Mouse (Mus musculus): ENCODE results near the gene Pop7. TPM values are rescaled to one million over a fixed set of nuclear protein-coding genes. Genes with fewer than 3 reads are reported as not detected.

The Pop7 gene
- polyA plus RNA-seq (2015; fragmentation: Nextera tagmentation; extraction: Ambion mirVana): 74.0 and 82.0 TPM in 2 replicates

GRCm38 (mm10) chr5:137501709-137502666 lies at the start of gene Pop7:
Pop7 (minus strand) TSS chr5:137502518.
- Histone ChIP-seq H3K36me3 (no peaks in the 10 kb centered on the region), H3K27ac (peak within 1 kb of the TSS; percentile 94), H3K4me3 (replicated peaks) (peak within 1 kb of the TSS; percentile 56), H3K4me2 (replicated peaks) (peak within 1 kb of the TSS; percentile 88), H3K9ac (replicated peaks) (peak within 1 kb of the TSS; percentile 83), H3K27me3 (no peaks in the 10 kb centered on the region), H3K9me3 (no peaks in the 10 kb centered on the region), H3K4me1 (replicated peaks) (peaks cover 21% of the 10 kb centered on the region)
- peak; percentile 92 for ATAC-seq
- WGBS: 3% methylated on average over 64 of the region's 64 CpGs

- ATAC-seq: no peak
- H3K36me3 ChIP-seq: no peaks in the 10 kb centered on the region
- no peak overlapping the region for H3K27ac ChIP-seq
- no peak overlapping the region for H3K4me3 ChIP-seq (replicated peaks)
- H3K27me3 ChIP-seq: no peaks in the 10 kb centered on the region
- 70% methylated on average over 5 of the region's 5 CpGs for WGBS
- no peak overlapping the region for H3K4me2 ChIP-seq (replicated peaks)
- peaks cover 13% of the 10 kb centered on the region for H3K4me1 ChIP-seq (replicated peaks)
- no peak overlapping the region for H3K9ac ChIP-seq (replicated peaks)
- no peaks in the 10 kb centered on the region for H3K9me3 ChIP-seq
Observed at GRCm38 (mm10) chr5:137551119-137551518, 48.8 kb upstream of the Pop7 start.

GRCm38 (mm10) chr5:137549840-137550239 lies 47.5 kb upstream of the Pop7 start:
- Histone ChIP-seq H3K36me3 (no peaks in the 10 kb centered on the region), H3K9ac (replicated peaks) (no peak overlapping the region), H3K9me3 (no peaks in the 10 kb centered on the region), H3K27ac (no peak overlapping the region), H3K4me3 (replicated peaks) (no peak overlapping the region), H3K4me1 (replicated peaks) (peaks cover 11% of the 10 kb centered on the region), H3K27me3 (no peaks in the 10 kb centered on the region), H3K4me2 (replicated peaks) (no peak overlapping the region)
- 88% methylated on average over 2 of the region's 2 CpGs for WGBS
- ATAC-seq: no peak

GRCm38 (mm10) chr5:137545596-137545995 lies 43.3 kb upstream of the Pop7 start:
- Histone ChIP-seq H3K4me3 (replicated peaks) (no peak overlapping the region), H3K4me1 (replicated peaks) (no peaks in the 10 kb centered on the region), H3K4me2 (replicated peaks) (no peak overlapping the region), H3K27me3 (no peaks in the 10 kb centered on the region), H3K36me3 (no peaks in the 10 kb centered on the region), H3K9ac (replicated peaks) (no peak overlapping the region), H3K27ac (no peak overlapping the region), H3K9me3 (no peaks in the 10 kb centered on the region)
- ATAC-seq: no peak
- WGBS: 71% methylated on average over 4 of the region's 4 CpGs

- no peak overlapping the region for H3K27ac ChIP-seq
- H3K4me3 ChIP-seq (replicated peaks): no peak overlapping the region
- no peak overlapping the region for H3K9ac ChIP-seq (replicated peaks)
- ATAC-seq: no peak
- H3K36me3 ChIP-seq: no peaks in the 10 kb centered on the region
- no peaks in the 10 kb centered on the region for H3K9me3 ChIP-seq
- no peaks in the 10 kb centered on the region for H3K27me3 ChIP-seq
- no peak overlapping the region for H3K4me2 ChIP-seq (replicated peaks)
- 71% methylated on average over 6 of the region's 6 CpGs for WGBS
- H3K4me1 ChIP-seq (replicated peaks): no peaks in the 10 kb centered on the region
Observed at GRCm38 (mm10) chr5:137544926-137545325, 42.6 kb upstream of the Pop7 start.

GRCm38 (mm10) chr5:137541768-137542540 lies 39.6 kb upstream of the Pop7 start:
- no peaks in the 10 kb centered on the region for H3K27me3 ChIP-seq
- no peak overlapping the region for H3K4me2 ChIP-seq (replicated peaks)
- H3K9me3 ChIP-seq: no peaks in the 10 kb centered on the region
- H3K36me3 ChIP-seq: no peaks in the 10 kb centered on the region
- H3K9ac ChIP-seq (replicated peaks): no peak overlapping the region
- peaks cover 7% of the 10 kb centered on the region; the same call in 1 of the 2 replicates for H3K4me1 ChIP-seq (replicated peaks)
- no peak for ATAC-seq
- H3K4me3 ChIP-seq (replicated peaks): no peak overlapping the region
- WGBS: 72% methylated on average over 5 of the region's 5 CpGs
- no peak overlapping the region for H3K27ac ChIP-seq

- ATAC-seq: no peak
- Histone ChIP-seq H3K36me3 (no peaks in the 10 kb centered on the region), H3K27me3 (peaks cover 2% of the 10 kb centered on the region; the same call in 1 of the 2 replicates), H3K9ac (replicated peaks) (no peak overlapping the region), H3K4me1 (replicated peaks) (peaks cover 7% of the 10 kb centered on the region; the same call in 1 of the 2 replicates), H3K27ac (no peak overlapping the region), H3K4me3 (replicated peaks) (no peak overlapping the region), H3K4me2 (replicated peaks) (no peak overlapping the region), H3K9me3 (no peaks in the 10 kb centered on the region)
- 75% methylated on average over 6 of the region's 6 CpGs for WGBS
Observed at GRCm38 (mm10) chr5:137540991-137541390, 38.7 kb upstream of the Pop7 start.

GRCm38 (mm10) chr5:137539291-137539801 lies 37.0 kb upstream of the Pop7 start:
- Histone ChIP-seq H3K36me3 (no peaks in the 10 kb centered on the region), H3K9me3 (no peaks in the 10 kb centered on the region), H3K27ac (no peak overlapping the region), H3K4me1 (replicated peaks) (peaks cover 7% of the 10 kb centered on the region; the same call in 1 of the 2 replicates), H3K27me3 (peaks cover 3% of the 10 kb centered on the region; the same call in 1 of the 2 replicates), H3K9ac (replicated peaks) (no peak overlapping the region), H3K4me3 (replicated peaks) (no peak overlapping the region), H3K4me2 (replicated peaks) (0 out of 2 replicates have a peak overlapping the region, but pooled peaks have one; percentile 6)
- ATAC-seq: no peak
- WGBS: 62% methylated on average over 7 of the region's 7 CpGs

- H3K4me3 ChIP-seq (replicated peaks): no peak overlapping the region
- ATAC-seq: no peak
- H3K9me3 ChIP-seq: no peaks in the 10 kb centered on the region
- H3K27ac ChIP-seq: no peak overlapping the region
- peaks cover 3% of the 10 kb centered on the region; the same call in 1 of the 2 replicates for H3K27me3 ChIP-seq
- peaks cover 12% of the 10 kb centered on the region for H3K4me1 ChIP-seq (replicated peaks)
- WGBS: 72% methylated on average over 4 of the region's 4 CpGs
- H3K9ac ChIP-seq (replicated peaks): no peak overlapping the region
- H3K4me2 ChIP-seq (replicated peaks): no peak overlapping the region
- H3K36me3 ChIP-seq: no peaks in the 10 kb centered on the region
Observed at GRCm38 (mm10) chr5:137537461-137537860, 35.1 kb upstream of the Pop7 start.

- 87% methylated on average over 9 of the region's 9 CpGs for WGBS
- ATAC-seq: no peak
- no peak overlapping the region for H3K4me3 ChIP-seq (replicated peaks)
Observed at GRCm38 (mm10) chr5:137535318-137535717, 33.0 kb upstream of the Pop7 start.

GRCm38 (mm10) chr5:137534762-137535161 lies 32.4 kb upstream of the Pop7 start:
- 94% methylated on average over 3 of the region's 3 CpGs for WGBS
- Histone ChIP-seq H3K4me2 (replicated peaks) (no peak overlapping the region), H3K27ac (no peak overlapping the region), H3K4me3 (replicated peaks) (no peak overlapping the region), H3K9me3 (no peaks in the 10 kb centered on the region), H3K27me3 (peaks cover 3% of the 10 kb centered on the region; the same call in 1 of the 2 replicates), H3K36me3 (peaks cover 4% of the 10 kb centered on the region), H3K9ac (replicated peaks) (no peak overlapping the region), H3K4me1 (replicated peaks) (peaks cover 22% of the 10 kb centered on the region)
- no peak for ATAC-seq

More at GRCm38 (mm10) chr5:137535318-137535717, 33.0 kb upstream of the Pop7 start:
- Histone ChIP-seq H3K27me3 (peaks cover 3% of the 10 kb centered on the region; the same call in 1 of the 2 replicates), H3K4me2 (replicated peaks) (no peak overlapping the region), H3K27ac (no peak overlapping the region), H3K4me1 (replicated peaks) (peaks cover 16% of the 10 kb centered on the region), H3K9ac (replicated peaks) (no peak overlapping the region), H3K9me3 (no peaks in the 10 kb centered on the region), H3K36me3 (no peaks in the 10 kb centered on the region)
